Mouse (Mus musculus) adipocyte (in vitro differentiated cells): ENCODE results near the gene Zfhx2.
A peak's percentile ranks its signal among the peaks of the same experiment; 100 is the strongest.
"Not testable (repeated sequence)": the region's sequence is repeated elsewhere in the genome, so short reads cannot be mapped to it uniquely, and the experiment has no call there.

Source experiments
- DNase-seq: peaks from one replicate; pipeline ENCODE4 v3.0.0-alpha.2; 2016; ENCODE audit warnings: low spot score

Gene Zfhx2

DNA sequence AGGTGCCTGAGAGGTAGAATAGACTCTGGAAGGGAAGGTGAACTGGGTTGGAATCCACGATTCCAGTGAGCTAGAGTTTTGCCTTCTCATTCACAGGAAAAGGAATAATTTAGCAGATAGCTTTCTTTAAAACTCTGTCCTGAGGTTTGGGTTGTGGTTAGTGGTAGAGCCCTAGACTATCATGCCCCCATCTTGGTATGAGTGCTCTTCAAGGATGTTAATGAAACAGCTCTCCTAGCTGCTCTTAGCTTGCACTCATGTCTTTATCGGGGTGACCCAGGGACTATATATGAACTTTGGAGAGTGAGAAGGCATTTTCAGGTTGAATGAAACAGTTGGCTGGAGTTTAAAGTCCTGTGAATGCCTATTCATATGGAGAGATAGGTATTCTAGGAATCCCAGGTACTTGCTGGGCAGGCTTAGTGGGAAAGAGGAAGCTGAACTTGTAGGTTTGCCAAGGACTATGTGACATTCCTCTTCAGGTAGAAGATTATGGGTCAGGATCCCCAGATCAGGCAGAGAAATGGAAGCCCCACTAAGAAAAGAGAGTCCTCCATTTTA is 44.1 kb downstream of the Zfhx2 start:
- no peak for DNase-seq

DNA sequence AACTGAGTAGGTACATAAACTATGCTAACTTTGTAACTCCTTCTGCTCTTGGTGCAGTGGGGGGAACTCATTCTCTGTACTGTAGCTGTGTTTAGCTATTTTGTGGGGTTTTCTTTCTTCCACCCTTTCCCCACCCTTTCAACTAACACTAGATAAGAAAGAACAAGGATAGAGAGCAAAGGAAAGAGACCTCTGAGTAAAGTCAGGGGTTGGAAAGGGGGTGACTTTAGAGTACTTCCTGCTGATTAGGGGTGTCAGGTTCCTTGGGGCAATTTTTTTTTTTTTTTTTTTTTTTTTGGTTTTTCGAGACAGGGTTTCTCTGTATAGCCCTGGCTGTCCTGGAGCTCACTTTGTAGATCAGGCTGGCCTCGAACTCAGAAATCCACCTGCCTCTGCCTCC is 48.4 kb downstream of the Zfhx2 start:
- DNase-seq, result not testable (repeated sequence)

DNA sequence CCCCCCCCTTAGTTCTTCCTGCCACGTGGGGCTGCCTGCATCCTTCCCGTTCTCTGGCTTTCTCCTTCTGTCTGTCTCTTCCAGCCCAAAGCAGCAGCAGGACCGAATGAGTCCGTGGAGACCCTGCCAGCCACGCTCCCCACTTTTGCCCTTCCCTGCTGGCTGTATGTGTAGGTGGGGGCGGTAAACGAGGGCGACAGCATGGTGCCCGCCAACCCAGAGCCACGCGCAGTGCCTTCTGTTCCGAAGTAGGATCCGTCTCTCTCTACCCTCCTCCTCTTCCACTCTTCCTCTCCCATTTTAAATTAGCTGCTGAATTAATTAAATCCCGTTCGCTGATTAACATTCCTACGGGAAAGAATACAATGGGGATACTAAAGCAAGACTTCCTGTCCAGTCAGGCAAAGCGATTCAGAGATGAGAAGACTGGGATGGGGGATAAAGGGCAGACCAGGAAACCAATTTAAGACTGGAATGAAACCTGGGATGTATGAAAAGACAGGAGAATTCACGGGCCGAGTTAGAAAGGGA is 59.4 kb downstream of the Zfhx2 start:
- DNase-seq, result no peak

DNA sequence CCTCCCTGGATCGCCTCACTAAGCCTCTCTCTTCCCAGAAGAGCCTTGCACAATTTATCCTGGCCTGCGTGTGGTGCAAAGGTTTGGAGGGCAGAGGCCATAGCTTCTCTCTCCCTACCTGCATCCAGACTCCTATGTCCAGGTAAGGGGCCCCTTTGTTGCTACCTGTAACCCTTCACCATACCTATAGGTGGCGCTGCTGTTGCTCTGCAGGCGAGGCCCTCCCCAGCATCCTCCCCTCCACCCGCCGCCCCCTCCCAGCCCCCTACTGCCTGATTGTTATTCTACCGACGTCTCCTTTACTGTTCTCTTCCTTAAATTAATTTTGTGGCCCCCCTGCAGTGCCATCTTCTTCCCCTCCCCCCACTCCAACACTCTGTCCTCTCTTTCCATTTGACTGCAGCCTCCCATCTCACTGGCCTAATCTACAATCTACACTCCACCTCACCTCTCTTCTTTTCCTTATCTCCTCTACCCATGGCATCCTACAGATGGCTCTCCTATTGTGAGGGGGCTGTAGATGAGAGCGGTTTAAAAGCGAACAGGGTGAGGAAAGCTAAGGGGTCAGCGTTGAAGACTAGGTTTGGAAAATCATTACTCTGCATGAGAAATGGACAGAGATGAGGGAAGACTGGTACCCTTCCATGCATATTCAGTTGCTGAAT is 63.0 kb downstream of the Zfhx2 start:
- DNase-seq, result no peak

DNA sequence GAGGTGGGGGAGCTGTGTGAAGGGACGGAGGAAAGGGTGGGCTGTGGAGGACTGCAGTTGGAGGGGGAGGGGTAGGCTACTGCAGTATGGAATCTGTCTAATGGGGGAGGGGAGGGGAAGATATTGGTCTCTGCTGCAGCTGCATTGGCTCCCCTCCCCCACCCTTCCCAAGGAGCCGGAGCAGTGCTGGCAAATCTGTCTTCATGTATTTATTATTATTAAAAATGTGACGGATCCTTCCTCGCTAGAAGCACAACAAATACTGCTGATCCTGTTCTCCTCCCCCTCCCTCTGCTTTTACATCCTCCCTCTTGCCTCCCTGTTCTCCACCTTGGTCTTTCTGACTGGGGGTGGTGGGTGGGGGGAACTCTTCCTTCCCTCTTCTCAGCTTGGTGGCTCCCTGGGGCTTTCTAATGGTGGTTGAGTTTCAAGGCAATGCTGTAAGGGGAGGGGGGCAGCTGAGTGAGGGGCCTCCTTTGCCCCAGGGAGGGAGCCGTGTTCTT is 63.7 kb downstream of the Zfhx2 start:
- DNase-seq, result no peak

DNA sequence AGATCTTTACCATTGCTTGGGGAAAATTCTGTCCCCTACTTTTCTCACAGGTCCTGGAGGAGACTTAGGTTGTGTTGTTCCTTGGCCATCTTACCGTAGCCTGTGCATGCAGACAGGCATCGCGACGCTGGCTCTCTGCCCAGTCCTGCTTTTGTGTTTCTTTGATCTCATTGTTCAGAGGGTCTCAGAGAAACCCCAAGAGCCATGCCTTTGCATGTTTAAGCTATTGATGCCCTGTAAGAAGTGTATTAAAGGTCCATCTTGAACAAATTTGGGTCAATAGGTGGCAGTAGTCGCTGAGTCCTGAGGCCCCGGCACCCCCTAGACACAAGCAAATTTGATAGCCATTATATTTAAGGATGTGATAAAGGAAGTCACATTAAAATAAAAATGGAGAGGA is 64.5 kb downstream of the Zfhx2 start:
- DNase-seq, result no peak

DNA sequence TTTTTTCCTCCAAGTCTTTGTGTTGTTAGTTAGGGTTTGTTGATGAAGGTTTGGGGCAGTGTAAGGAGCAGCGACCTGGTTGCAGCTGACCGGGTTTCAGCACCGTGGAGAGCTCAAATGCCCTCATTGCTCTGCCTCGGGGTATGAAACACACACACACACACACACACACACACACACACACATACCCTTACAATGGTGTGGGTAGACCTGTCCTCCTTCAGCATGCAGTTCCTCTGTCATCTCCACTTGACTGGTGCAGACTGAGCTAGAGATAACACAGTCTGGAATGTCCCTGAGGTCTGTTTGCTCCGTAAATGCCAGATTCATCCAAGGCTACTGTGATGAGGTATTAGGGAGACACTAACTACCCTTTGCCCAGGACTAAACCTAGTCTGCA is 64.9 kb downstream of the Zfhx2 start:
- no peak for DNase-seq

DNA sequence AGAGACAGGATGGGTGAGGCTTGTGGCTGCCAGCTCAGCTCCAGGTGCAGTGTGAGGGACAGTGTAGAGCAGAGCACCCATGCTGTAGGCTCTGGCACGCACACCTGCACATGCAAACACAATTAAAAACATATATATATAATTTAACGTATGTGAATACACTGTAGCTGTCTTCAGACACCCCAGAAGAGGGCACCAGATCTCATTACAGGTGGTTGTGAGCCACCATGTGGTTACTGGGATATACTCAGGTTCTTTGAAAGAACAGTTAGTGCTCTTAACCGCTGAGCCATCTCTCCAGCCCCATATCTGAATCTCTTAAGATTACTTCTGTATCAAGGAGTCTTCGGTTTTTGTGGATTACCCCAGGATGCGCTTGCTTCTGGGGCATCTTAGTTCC is 66.6 kb downstream of the Zfhx2 start:
- DNase-seq, result no peak

DNA sequence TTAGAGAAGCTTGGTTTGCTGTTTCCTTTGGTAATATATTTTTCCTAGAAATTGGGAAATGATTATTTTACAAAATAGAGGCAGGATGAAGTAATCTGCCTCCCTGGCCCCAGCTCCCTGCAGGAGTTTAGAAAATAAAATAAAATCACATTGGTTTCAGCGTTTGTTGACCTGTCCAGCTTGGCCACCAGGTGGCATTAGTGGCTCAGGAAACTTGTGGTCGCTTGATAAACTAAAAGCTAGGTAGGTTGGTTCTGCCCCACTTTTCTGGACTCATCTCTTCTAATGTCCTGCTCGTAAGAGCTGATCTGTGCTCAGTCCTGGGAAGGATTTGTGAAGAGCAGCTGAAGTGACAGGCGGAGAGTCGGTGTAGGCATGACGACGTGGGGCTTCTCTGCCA is 67.9 kb downstream of the Zfhx2 start:
- peak; percentile 64 for DNase-seq

DNA sequence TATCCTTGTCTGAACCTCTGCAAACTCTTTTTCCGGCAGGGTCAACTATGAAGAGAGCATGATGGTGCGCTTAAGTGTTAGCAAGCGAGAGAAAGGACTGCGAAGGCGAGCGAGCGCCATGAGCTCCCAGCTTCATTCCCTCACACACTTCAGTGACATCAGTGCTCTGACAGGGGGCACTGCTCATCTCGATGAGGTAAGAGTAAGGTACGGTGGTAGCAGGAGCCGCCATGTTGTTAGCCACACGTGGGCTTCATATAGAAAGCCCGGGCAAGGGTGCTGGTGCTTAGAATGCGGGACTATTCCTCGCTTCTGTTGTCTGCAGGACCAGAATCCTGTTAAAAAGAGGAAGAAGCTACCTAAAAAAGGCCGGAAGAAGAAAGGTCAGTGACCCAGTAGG is 69.1 kb downstream of the Zfhx2 start:
- DNase-seq, result no peak

DNA sequence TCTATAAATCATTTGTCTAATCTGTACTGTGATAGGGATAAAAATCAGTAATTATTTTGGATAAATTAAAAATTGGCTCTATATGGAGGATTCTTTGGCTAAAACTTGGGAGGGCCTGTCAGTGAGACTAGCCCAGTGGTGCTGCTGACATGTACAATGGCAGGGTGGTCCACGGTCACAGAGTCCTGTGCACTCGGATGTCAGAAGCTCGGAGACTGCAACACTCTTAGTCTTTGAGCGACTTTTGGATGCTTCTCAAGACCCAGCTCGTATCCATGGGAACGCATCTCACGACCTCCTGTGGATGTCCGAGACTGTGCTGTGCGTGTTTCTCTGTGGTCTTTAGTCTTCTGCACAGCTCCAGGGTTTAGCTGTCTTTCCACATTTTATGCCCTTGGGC is 71.7 kb downstream of the Zfhx2 start:
- no peak for DNase-seq

DNA sequence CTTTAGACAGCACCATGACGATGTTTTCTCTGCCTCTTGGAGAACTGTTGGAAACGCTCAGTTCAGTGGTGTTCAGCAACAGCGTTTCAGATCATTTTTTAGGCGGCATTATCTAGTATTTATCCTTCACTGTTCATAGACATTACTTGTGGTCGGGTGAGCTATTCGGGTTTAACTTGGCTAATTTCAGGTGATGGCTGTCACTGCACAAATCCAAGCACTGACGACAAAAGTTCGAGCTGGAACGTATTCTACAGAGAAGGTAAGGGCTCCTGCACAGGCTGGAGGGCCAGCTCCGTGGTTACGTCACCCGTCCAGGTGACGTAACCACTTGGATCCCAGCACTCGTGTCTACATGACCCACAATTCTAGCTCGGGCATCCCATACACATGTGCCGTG is 75.2 kb downstream of the Zfhx2 start:
- no peak for DNase-seq

DNA sequence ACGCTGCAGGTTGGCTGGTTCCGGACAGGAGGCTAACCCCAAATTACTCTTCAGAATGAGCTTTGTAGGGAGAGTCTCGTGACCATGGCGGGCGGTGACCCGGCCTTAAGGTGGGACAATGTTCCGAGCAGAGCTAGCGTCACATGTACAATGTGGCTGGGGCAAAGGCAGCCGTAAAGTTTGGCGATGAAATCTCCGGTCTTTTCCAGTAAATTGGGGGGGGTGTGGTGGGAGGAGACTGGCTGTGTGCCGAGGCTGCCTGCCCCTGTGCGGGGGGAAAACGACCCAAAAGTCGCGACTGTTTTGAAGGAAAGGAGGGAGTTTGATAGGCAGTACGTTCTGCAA is 76.4 kb downstream of the Zfhx2 start:
- DNase-seq, result no peak

DNA sequence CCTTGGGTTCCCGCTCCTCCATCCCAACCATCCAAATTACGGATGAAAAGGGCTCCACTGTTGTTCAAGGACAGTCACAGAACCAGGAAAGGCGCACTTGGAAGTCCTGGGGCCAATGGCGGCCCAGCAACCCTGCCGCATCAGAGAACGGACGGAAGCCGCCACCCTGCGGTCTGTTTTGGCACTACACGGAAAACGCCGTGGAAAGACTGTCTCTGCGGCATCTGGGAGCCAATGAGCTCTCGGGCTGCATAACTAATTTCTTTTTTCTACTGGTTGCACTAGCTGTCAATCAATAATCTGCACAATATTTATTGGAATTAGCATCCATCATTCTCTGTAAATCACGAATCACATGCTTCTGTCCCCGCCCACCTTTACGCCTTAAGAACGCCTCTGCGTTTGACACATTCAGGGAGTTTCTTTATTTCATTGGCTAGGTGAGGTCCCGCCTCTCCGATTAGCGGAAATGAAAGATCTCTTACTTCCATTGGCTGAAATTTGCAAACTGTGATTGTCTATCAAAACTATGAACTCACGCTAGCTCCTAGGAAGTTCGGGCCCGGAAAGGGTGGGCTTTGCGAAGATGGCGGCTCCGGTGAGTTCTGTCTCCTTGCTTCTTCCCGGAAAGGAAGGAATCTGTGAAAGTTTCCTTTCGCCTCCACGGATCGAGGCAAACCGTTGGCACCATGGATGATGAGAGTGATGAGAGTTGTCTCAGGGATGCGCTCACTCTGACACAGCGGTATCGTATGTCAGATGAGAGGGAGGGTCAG is 76.9 kb downstream of the Zfhx2 start, which contains the start of gene Ngdn:
Gene Ngdn (plus strand): TSS at position 464 of the 776 bp plus-strand sequence.
- DNase-seq, result peak; percentile 97

DNA sequence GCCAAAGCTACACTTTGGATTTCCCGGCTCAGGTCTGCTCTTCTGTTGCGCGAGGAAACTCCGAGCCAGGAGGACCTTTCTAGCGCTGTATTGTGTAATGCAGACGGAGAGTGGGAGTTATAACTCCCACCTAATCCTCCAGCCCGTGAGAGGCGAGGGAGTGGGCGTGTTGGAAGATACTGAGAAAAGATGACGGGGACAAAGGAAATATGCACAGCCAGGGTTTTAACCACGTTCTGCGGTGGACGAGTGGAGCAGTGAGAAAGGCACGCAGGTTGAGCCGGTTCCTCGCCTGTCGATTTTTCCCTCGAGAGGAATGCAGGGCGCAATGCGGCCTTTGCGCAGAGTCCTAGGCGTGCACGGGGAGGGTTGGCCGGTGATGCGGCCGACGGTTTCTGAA is 77.5 kb downstream of the Zfhx2 start:
- DNase-seq, result no peak

DNA sequence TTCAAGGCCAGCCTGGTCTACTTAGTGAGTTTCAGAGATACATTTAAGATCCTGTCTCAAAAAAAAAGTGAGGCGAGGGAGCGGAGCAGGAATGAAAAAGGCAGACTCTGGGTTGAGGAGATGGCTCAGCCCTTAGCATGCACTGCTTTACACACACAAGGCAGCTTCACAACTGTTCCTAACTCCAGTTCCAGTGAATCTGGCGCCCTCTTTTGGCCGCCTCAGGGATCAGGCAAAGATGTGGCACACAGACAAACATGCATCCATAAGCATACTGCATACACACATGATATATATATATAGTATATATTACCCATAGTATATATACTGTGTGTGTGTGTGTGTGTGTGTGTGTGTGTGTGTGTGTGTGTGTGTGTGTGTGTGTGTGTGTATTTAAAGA is 81.0 kb downstream of the Zfhx2 start:
- no peak for DNase-seq
